Mouse (Mus musculus) layer of hippocampus, adult 11-12 months (tissue): Measurements from ENCODE around the gene Fam161a.
"Not testable (repeated sequence)": the region's sequence is repeated elsewhere in the genome, so short reads cannot be mapped to it uniquely, and the experiment has no call there.

Source experiments
- DNase-seq: peaks from one replicate; pipeline ENCODE4 v3.0.0; 2022; ENCODE audit warnings: low spot score

Fam161a gene

DNA sequence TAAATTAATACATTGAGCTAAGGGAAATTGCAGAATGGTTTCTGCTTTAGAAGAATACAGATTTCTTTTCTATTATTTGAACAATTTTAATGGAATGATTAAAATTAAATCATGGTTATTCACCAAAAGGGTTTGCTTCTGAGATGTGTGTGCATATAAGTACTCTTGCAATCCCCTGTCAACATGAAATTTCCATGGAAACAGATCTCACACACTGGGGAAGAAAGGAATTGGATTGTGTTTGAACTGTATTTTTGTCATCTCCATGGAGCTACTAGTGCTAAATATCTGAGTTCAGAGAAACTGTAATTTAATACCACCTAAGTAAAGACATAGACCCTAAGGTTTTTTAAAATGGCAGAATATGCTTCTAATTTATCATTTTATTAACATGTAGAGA lies 42.3 kb downstream of the Fam161a start:
- DNase-seq = no peak

DNA sequence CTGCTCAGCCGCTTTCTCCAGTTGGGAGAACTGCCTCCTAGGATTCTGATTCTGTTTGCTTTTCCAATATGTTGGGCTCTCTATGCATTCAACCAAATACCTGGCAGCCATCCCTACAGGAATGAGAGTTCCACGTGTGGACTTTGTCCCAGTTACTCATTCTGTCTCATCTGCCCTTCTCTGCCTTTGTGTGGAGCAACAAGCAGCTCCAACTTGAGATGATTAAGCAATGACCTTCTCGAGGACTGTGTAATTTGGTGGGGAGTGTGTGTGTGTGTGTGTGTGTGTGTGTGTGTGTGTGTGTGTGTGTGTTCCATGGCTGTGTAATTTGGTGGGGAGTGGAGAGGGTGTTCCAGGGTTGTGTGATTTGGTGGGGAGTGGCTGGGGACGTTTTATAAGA lies 45.0 kb downstream of the Fam161a start:
- DNase-seq = no peak

DNA sequence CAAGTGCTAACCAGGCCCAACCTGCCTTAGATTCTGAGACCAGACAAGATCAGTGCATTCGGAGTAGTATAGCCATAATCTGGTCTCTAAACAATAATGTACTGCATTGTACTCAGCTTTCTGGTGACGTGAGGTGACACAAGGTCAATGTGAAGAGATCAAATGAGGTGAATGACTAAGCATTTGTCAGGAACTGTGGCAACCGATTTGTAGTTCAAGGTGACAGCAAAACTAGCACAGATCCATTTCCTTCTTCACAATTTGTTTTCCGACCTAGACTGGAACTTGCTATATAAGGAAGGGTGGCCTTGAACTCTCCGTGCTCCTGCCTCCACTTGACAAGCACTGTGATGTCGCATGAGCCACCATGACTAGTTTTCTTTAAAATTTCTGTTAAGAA lies 55.8 kb downstream of the Fam161a start:
- no peak for DNase-seq

DNA sequence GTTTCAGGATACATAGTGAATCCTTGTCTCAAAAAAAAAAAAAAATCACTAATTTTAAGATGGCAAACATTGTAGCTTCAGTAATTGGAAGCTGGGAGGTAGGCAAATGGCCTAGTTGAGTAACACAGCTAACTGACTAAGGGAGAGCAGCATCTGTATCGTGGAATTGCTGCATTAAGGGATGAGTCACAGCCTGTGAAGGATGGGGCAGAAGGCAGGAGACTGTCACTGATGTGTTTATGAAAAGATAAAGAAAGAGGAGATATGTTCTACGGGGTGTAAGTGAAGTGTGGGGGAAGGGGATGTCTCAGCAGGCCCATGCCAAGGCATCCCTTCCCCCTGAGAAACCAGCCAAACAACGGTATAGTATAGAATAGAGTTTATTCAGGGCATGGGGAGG lies 56.5 kb downstream of the Fam161a start:
- DNase-seq = no peak

DNA sequence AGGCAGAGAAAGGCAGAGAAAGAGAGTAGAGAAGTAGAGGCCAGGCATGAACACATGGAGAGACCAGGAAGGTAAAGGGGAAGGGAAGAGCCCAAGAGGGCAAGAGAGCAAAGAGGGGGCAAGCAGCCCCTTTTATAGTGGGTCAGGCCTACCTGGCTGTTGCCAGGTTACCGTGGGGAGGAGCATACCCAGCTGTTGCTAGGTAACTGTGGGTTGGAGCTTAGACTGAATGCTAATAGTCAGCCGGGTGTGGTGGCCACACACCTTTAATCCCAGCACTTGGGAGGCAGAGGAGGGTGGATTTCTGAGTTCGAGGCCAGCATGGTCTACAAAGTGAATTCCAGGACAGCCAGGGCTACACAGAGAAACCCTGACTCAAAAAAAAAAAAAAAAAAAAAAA lies 56.9 kb downstream of the Fam161a start:
- not testable (repeated sequence) for DNase-seq

DNA sequence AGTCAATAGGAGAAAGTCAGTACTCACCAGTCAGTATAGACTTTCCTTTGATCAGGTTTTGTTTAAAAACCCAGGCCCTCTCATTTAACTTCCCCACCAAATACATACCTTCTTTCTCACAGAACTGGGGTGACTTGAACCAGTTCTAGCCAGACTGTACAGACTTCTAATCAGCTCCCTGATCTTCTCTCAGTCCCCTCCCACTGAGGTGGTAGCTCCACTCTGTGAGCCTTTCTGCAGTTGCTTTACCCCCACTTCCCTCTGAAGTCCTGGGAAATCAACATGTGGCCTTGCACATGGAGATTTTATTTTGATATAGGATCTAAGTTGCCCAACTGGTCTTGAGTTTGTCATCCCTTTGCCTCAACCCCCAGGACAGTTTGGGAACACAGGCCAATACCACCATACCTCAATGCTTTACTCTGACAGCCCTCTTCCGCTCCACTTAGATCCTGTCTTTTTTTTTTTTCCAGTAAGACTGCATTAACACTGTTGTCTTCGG lies 57.9 kb downstream of the Fam161a start:
- DNase-seq = no peak

DNA sequence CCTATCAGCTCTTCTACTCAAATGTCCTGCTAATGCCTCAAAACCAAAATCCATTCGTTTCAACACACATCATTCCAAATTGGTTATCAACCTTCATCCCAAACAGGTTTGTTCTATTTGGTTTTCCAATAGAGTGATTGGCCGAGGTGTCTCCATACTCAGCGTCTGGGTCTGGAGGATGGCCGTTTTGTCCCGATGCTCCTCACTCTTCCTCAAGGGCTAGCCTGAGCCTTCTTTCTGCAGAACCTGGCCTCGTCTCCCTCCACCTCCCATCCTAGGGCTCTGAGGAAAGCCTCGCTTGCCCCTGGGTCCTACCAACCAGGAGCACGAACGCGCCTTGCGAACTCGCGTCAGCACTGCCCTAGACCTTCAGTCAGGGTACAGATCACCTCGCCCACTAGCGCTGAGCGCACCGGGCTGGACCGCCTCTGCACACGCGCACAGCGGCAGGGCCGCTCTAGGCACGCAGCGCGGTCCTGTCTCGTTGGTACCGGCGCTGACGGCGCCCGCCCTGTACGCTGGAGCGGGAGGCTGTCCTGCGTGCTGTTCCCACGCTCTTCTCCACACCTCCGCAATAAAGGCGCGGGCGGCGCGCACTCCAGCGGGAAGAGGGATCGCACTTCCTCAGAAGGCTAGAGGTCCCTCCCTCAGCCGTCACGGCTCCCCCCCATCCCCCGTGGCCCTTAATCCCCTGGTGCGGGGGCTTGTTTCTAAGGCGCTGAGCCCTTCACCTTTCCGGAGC lies 60.2 kb downstream of the Fam161a start:
- DNase-seq = peak; percentile 89

DNA sequence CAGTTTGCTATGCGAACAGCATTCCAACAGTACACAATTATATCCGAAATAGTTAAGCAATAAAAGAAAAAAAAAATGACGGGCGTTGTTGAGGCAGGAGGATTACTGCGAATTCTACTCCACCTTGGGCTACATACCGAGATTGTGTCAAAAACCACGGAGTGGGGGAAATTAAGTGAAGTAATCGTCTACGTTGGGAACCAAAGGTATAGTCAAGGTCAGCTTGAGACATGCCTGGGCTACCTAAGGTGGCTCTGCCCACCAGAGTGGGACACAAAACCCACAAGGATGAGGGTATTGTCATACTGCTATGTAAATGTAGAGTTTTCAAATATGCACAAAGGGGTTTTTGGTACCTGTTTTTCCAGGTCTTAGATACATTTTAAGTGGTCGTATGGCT lies 60.9 kb downstream of the Fam161a start:
- no peak for DNase-seq

DNA sequence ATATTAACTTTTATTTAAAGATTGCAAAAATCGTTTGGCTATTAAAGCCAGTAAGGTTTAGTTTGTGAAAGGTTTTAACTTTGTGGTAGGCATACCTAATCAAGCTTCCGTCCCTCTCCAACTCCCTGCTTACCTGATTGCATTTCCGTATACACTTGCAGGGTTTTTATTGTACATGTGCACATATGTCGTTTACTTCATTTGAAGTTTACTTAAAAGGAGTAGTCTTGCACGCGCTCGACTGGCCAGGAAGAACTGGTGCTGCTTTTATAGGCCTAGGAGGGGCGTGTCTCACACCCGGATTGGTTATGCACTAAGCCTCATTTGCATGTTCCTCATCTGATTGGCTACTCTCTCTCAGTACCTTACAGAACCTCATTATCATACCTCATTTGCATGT lies 61.7 kb downstream of the Fam161a start:
- not testable (repeated sequence) for DNase-seq

DNA sequence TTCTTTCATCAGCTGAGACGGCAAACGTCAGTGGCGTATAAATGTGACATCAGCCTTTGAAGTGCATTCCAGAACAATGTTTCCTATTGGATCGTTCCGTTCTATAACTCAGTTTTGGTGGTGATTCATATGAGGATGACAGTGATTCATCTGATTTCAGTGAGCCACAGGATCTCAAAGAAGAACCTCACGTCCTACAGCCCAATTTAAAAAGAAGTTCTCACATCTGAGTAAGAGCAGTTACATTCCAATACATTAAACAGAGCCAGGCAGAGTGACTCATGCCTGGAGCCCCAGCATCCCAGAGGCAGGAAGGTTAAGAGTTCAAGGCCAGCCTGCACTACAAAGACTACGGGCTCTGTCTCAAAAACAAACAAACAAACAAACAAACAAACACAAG lies 67.5 kb downstream of the Fam161a start:
- no peak for DNase-seq

DNA sequence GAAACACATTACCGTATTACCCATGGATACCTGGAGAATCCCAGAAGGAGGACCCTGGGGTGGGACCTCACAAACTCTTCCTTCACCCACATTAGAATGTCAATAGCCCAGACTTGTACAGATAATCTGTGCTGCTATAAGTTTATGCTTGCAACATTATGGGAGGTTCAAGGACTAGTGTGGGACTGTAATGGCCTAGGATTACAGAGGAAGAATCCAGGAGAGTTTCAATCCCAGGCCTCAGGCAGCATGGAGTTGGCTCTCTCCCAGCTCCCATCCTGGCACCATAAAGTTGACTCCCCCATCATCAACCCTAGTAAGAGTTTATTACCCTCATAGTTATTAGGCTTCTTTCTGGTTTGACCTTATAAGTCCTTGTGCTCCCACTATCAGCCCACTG lies 71.2 kb downstream of the Fam161a start:
- DNase-seq = no peak
